Mouse (Mus musculus): ENCODE measurements around the gene Nfatc4.

DNA sequence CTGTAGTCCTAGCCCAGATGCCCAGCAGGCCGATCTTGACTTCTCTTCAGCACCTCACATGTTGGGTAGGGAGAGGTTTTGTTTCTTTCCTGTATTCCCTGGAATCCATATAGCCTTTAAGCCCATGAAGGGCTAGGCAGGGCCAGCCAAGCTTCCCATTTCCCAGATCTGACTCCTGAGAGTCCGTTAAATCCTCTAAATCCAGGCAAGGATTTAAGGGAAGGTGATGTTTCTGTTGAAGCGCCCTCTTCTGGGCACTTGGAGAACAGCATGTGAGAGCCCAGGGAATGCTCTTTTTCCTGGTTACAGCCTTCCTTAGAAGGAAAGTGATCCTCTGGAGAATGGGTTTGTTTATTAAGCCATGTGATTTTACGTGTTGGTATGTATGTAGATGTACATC lies 44.0 kb downstream of the Nfatc4 start:
- TF ChIP-seq POLR2A (IDR thresholded peaks at IDR 0.05; ENCODE audit: control insufficient read depth, low read depth, low read length) (no peak), CTCF (IDR thresholded peaks at IDR 0.05; ENCODE audit: control insufficient read depth, insufficient read depth, insufficient replicate concordance, low read depth, low read length) (no peak; the same call in 1 of the 2 replicates)
